Mouse (Mus musculus) lung, adult 2 months (tissue): Measurements from ENCODE around the gene Scarf1. TPM values are rescaled to one million over a fixed set of nuclear protein-coding genes. Genes with fewer than 3 reads are reported as not detected.

Experiments
- DNase-seq: peaks from one replicate; pipeline ENCODE4 v3.0.0; 2022
- H3K4me1 ChIP-seq: fragments of 200-500 bp; 2 replicates; pipeline ENCODE4 v1.6.1; 2011; ENCODE audit warnings: low read length; ENCODE audit not compliant: control insufficient read depth, insufficient read depth
- H3K4me3 ChIP-seq: fragments of 200-500 bp; replicated peaks from 2 replicates; pipeline ENCODE3; 2011; ENCODE audit warnings: low read depth, mild to moderate bottlenecking, control low read depth, low read length; ENCODE audit errors: extremely low read depth
- CTCF ChIP-seq: fragments of 200-500 bp; IDR thresholded peaks from 2 replicates; pipeline ENCODE4 v1.5.1; 2011; ENCODE audit warnings: mild to moderate bottlenecking, low read length, control low read depth; ENCODE audit not compliant: insufficient read depth
- POLR2A ChIP-seq: fragments of 200-500 bp; IDR thresholded peaks from 2 replicates; pipeline ENCODE4 v1.6.1; 2011; ENCODE audit warnings: low read depth, mild to moderate bottlenecking, control low read depth, low read length, borderline replicate concordance; ENCODE audit errors: extremely low read depth
- WGBS: fragments of 180-500 bp; shearing (Covaris S2); methylation state at CpG from one replicate; pipeline ENCODE4 v1.1.7; 2018; 5-methylcytosine and 5-hydroxymethylcytosine counted together
- polyA plus RNA-seq: library from polyadenylated mRNA; depleted of rRNA; stranded (reverse); fragments of >200 nt; gene quantifications from 2 replicates; pipeline ENCODE4 v1.2.3, GENCODE M21; 2012

Gene Scarf1
- polyA plus RNA-seq, 1 experiment: 50.1 TPM

DNA sequence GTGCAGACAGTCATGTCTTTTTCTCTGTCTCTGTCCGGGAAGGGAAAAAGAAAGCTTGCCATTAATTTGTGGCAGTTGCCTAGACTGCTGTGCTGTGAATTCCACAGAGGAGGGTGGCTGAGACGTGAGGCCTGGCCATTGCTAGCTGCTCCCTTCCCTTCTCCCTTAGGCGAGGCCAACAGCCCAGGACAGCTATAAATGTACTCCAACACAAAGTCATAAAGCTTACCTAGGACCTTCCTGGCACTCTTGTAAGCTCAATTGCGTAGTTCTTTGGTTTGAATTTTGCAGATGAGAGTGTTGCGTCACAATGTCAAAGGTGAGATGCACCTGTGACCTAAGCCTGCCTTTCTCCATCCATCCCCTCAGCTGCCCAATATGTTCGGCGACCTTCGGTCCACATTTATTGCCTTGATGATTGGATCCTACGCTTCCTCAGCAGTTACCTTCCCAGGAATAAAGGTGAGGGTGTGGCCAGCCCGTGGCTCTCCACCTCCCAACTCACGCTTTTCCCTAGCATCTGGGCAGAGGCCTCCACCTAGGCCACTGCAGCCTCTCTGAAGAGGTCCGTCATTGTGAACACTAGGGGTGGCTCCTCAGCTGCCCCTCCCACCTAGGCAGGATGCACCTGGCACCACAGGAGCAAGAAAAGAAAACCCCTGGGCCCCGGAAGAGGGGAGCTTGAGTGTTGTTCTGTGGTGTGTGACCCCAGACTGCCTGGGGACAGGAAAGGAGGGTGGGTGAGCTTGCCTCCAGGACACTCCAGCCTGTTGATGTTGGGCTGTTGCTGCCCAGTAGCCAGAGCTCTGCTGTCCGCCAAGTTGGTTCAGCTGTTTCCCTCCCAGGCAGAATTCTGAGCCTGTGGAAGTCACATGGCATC lies 47.4 kb downstream of the Scarf1 start:
- Histone ChIP-seq H3K4me1 (peaks cover 11% of the 10 kb centered on the region), H3K4me3 (no peak overlapping the region)
- WGBS: 70% methylated on average over 14 of the region's 14 CpGs
- TF ChIP-seq CTCF: no peak
- no peak for TF ChIP-seq POLR2A
- DNase-seq: no peak

DNA sequence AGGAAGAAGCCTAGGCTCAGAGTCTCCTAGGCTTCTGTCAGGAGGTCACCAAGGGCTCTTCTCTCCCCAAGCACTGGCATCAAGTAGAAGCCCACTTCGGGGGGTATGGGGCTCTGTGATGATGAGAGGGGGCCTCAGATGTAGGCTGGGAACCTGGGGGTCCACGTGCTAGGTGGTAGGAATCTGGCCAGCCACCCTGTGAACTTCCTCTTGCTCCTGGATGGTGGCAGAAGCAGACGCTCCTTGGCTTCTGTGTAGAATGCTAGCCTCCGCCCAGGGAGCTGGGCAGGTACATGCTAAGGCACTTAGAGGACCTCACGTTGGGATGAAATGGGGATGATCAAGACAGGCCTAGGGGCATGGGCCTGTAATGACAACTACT lies 48.1 kb downstream of the Scarf1 start:
- WGBS: 79% methylated on average over 5 of the region's 5 CpGs
- Histone ChIP-seq H3K4me3 (no peak overlapping the region), H3K4me1 (peaks cover 16% of the 10 kb centered on the region)
- no peak for DNase-seq
- no peak for TF ChIP-seq POLR2A
- no peak for TF ChIP-seq CTCF

DNA sequence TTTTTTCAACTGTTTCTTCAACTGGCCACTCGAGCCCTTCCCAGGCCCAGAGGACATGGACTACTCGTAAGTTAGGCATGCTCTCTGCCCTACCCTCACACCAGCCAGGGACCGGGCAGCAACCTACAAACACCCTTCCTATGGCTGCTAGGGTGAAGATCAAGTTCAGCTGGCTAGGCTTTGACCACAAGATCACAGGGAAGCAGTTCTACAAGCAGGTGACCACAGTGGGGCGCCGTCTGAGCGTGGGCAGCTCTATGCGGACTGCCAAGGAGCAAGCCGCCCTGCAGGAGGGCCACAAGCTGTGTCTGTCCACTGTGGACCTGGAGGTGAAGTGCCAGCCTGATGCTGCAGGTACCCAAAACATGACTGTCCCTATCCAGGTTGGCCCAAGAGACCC lies 49.5 kb downstream of the Scarf1 start:
- TF ChIP-seq CTCF (no peak), POLR2A (no peak)
- DNase-seq: no peak
- Histone ChIP-seq H3K4me1 (peaks cover 22% of the 10 kb centered on the region), H3K4me3 (no peak overlapping the region)
- WGBS: 82% methylated on average over 8 of the region's 8 CpGs

DNA sequence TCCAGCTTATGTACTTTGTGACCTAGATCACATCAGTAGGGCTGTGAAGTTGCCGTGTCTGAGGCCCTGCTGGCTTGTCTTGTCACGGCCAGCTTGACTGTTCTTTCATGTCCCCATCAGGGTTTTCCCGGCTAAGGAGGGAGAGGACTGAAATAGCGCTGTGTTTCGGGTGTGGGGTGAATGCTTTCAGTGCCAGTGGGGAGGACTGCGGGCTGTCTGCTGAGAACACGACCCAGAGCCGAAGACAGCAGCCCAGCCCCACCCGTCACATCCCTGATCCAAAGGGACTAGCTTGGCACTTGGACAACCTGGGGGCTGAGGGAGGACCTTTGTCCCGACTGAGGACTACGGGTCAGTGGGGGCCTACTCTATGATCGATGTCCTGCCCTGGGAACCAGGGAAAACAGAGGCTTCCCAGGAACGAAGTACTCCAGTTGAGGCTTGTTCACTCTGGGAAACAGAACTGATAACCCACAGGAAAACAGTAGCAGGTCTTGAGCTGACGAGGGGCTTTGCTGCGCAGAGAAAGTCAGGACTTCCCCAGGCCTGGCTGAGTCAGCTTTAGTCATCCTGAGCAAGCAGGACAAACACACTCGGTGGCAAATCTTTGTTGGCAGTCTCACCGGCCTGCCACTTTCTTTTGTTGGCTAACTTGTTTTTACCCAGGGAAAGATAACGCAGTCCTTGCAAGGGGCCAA lies 50.7 kb downstream of the Scarf1 start:
- DNase-seq: peak; percentile 58
- Histone ChIP-seq H3K4me3 (no peak overlapping the region), H3K4me1 (peaks cover 22% of the 10 kb centered on the region)
- TF ChIP-seq CTCF (no peak), POLR2A (no peak)
- 40% methylated on average over 18 of the region's 18 CpGs for WGBS

DNA sequence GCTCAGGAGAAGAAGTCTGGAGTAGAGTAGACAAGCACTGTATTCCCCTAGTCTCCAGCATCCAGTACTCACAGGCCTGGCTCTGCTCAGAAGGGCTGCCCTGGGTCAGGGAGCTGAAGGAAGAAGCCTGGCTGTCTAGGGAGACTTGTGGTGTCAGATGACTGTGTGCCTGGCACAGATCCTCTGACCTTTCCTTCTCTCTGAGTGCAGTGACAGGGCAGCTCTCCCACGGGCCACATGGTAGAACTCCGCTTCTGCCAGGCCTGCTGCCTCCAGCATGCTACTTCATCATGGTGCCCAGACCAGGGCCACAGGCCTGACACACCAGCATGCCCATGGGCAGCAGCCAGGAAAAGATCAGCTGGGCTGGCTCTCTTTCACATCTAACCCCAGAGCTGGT lies 52.5 kb downstream of the Scarf1 start:
- 32% methylated on average over 2 of the region's 2 CpGs for WGBS
- Histone ChIP-seq H3K4me3 (no peak overlapping the region), H3K4me1 (peaks cover 28% of the 10 kb centered on the region)
- peak; percentile 59 for DNase-seq
- no peak for TF ChIP-seq POLR2A
- TF ChIP-seq CTCF: no peak

DNA sequence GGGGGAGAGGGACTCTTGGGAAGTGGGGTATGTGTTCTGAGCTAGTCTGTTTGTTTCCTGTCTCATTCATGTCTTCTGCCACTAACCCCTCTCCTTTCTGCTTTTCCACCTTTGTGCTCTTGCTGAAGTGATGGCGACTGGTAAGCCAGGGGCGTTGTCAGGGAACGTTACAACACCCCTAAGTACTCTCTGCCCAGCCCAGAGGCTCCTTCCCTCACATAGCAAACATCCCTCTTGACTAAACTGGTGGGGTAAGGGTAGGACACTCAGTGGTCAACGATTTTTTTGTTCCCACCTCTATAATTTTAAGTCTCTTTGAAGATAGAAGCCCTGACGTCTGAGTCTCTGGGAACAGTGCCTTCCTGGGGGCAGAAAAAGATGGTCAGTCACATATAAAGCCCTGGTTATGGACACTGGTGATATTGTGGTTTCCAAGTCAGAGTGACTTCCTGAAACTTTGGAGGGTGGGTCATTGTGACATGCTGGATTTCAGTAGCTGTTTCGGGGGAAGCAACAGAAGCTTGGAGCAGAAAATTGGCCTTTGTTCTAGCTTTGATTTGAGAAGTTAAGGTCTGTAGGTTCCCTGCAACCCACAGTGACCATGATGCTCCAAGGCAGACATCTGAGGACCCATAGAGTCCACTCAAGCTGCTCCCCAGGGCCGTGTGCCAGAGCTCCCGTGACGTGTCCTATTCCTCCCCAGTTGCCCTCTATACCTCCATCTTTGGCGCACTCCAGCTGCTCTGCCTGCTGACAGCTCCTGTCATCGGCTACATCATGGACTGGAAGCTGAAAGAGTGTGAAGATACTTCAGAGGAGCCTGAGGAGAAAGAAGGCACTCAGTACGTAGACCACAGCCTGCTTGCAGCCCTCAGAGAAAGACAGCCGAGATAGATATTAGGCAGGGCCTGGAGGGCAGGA lies 53.2 kb downstream of the Scarf1 start:
- 58% methylated on average over 13 of the region's 13 CpGs for WGBS

DNA sequence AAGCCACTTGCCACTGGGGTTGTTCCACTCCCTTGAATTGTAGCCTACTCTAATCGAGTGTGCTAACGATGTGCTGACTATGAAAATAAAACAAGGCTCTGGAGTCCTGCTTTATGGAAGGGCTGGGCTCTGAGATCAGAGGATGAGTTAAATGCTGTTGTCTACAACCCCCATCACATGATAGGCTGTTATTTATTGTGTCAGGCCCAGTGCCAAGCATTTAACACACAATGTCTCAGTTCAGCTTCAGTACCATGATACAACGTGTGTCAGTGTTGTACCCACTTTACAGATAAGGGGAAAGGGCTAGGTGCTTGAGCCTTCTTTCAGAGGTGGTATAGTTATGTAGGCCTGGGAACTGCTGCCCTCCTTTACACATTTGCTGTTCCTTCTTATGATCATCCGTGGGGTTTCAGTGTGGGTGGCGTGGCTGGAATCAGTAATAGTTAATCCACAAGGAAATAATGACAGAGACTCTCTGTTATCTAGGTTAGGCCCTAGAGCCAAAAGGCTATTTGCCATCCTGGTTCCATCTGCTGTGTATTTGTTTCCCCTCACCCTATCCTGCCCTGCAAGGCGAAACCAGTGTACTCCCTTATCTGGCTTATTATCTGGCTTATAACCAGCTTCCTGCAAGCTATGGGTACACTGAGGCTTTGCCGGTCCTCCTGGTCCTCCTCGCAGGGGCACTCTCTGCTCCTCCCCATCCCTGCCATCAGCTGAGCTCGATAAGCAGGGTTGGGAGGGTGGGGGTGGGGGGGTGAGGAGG lies 54.2 kb downstream of the Scarf1 start:
- peak; percentile 3 for DNase-seq
- no peak for TF ChIP-seq CTCF
- TF ChIP-seq POLR2A: no peak
- H3K4me3 ChIP-seq: no peak overlapping the region
- peaks cover 35% of the 10 kb centered on the region for H3K4me1 ChIP-seq
- 47% methylated on average over 9 of the region's 9 CpGs for WGBS

More for the DNA sequence above, 53.2 kb downstream of the Scarf1 start:
- peak; percentile 27 for DNase-seq
- TF ChIP-seq CTCF: no peak
- 0 out of 2 replicates have a peak, but pooled peaks have one; percentile 2 for TF ChIP-seq POLR2A
- peaks cover 30% of the 10 kb centered on the region for H3K4me1 ChIP-seq
- H3K4me3 ChIP-seq: no peak overlapping the region

DNA sequence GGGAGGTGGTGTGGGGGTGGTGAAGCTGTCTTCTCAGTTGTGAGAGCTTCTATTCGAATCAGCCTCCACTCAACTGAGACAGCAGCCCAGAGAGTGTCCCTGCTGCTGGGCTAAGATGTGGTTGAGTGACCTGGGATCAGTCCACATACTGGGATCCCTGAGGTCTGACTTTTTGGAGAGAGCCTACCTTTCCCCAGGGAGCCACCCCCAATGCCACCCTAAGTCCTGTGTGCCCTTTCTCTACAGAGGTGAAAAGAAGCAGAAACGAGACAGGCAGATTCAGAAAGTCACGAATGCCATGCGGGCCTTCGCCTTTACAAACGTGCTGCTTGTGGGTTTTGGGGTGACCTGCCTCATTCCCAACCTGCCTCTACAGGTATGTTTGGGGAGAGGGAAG lies 54.8 kb downstream of the Scarf1 start:
- DNase-seq: no peak
- Histone ChIP-seq H3K4me1 (peaks cover 36% of the 10 kb centered on the region), H3K4me3 (no peak overlapping the region)
- TF ChIP-seq CTCF: no peak
- TF ChIP-seq POLR2A: no peak
- 87% methylated on average over 6 of the region's 6 CpGs for WGBS

DNA sequence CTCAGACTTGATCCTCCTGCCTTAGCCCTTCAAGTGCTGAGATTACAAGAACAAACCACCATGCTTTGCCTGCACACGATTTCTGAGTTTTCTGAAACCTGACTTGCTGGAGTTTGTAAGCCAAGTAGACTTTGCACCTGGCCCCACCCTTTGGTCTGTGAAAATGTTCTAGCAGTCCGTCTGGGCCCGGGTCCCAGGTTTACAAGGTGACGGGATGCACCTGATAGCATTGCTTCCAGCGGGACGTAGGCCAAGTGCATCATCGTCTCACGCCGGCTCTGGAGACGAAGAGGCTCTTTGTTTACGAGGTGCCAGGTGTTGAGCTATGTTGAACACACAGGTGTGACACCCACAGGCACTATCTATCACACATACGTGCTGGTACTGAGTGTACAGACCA lies 55.6 kb downstream of the Scarf1 start:
- H3K4me1 ChIP-seq: peaks cover 32% of the 10 kb centered on the region
- 93% methylated on average over 12 of the region's 12 CpGs for WGBS
- DNase-seq: peak; percentile 6
- TF ChIP-seq POLR2A (no peak), CTCF (no peak)
- H3K4me3 ChIP-seq: no peak overlapping the region
